10 mouse cellular contexts compared by ENCODE assay signal in genomic region chr13:58443787-58444186, GRCm38 (mm10). TPM values are rescaled to one million over a fixed set of nuclear protein-coding genes. Genes with fewer than 3 reads are reported as not detected.
A peak's percentile ranks its signal among the peaks of the same experiment; 100 is the strongest.
DNase-seq lines count a peak whose midpoint lies in the region; ATAC-seq and TF ChIP-seq lines count a peak whose summit lies in the region.
"Had no signal": no experiment of that assay in that cellular context is flagged by ENCODE, and none has a peak within 500 bp of the region (broad histone marks: within the 10 kb centered on the region; RNA-seq: fewer than 3 reads in every experiment).

No protein-coding gene starts in this region.

- peaks cover 30% of the 10 kb centered on the region for H3K4me1 ChIP-seq in E14TG2a.4 (replicated peaks; ENCODE audit: low read depth, low read length)
- H3K4me1 ChIP-seq in forebrain, embryonic 13.5 days: peaks cover 6% of the 10 kb centered on the region; the same call in 1 of the 2 replicates
- H3K4me1 ChIP-seq in forebrain, embryonic 11.5 days (replicated peaks; ENCODE audit: control insufficient read depth, insufficient read depth, low read length): no peaks in the 10 kb centered on the region

- peak; percentile 45 to 51 for DNase-seq in kidney, postnatal 36 days
- no peak for DNase-seq in kidney, adult 18-20 months
- peak; percentile 7 for DNase-seq in heart, postnatal 25 days (ENCODE audit: low spot score)
- no peak for DNase-seq in forebrain, embryonic 11.5 days (ENCODE audit: low spot score)
- DNase-seq in right cerebral cortex, postnatal 25 days: no peak
- DNase-seq: cerebellum, postnatal 25 days had no signal

- WGBS in forebrain, embryonic 13.5 days: 77% methylated on average over 7 of the region's 7 CpGs
- WGBS in forebrain, embryonic 11.5 days: 70% methylated on average over 7 of the region's 7 CpGs

- no peaks in the 10 kb centered on the region for H3K9me3 ChIP-seq in E14TG2a.4 (ENCODE audit: low read length)
- H3K9me3 ChIP-seq in forebrain, embryonic 13.5 days (replicated peaks): no peaks in the 10 kb centered on the region
- no peaks in the 10 kb centered on the region for H3K9me3 ChIP-seq in forebrain, embryonic 11.5 days (ENCODE audit: control insufficient read depth, low read length)
- H3K9me3 ChIP-seq: limb, embryonic 15.5 days had no signal

- H3K4me2 ChIP-seq in forebrain, embryonic 13.5 days: no peak overlapping the region
- H3K4me2 ChIP-seq in forebrain, embryonic 11.5 days (ENCODE audit: low read depth, low read length, severe bottlenecking): no peak overlapping the region
- H3K4me2 ChIP-seq: limb, embryonic 15.5 days had no signal

- H3K36me3 ChIP-seq in E14TG2a.4 (ENCODE audit: insufficient read depth, low read length): no peaks in the 10 kb centered on the region
- no peaks in the 10 kb centered on the region for H3K36me3 ChIP-seq in forebrain, embryonic 13.5 days (ENCODE audit: poor library complexity, severe bottlenecking)
- H3K36me3 ChIP-seq in forebrain, embryonic 11.5 days (ENCODE audit: control insufficient read depth, insufficient read depth, low read length): no peaks in the 10 kb centered on the region
- H3K36me3 ChIP-seq: limb, embryonic 15.5 days had no signal

- no peak for TF ChIP-seq CTCF in E14TG2a.4 (conservative IDR thresholded peaks at IDR 0.05; ENCODE audit: low read length)

- intact Hi-C loops in heart, postnatal 25 days (cut with DNase I): no loop called here

- ATAC-seq in neutrophil, adult 5-6 weeks (ENCODE audit: extremely low read depth, insufficient number of reproducible peaks, low FRiP score, poor library complexity, severe bottlenecking): peak; percentile 80
- no peak for ATAC-seq in forebrain, embryonic 13.5 days
- no peak for ATAC-seq in forebrain, embryonic 11.5 days (replicated peaks; ENCODE audit: low FRiP score)

- H3K27me3 ChIP-seq in E14TG2a.4 (ENCODE audit: insufficient read depth, low read length): peaks cover 5% of the 10 kb centered on the region; the same call in 1 of the 2 replicates
- H3K27me3 ChIP-seq in forebrain, embryonic 13.5 days: no peaks in the 10 kb centered on the region
- no peaks in the 10 kb centered on the region for H3K27me3 ChIP-seq in forebrain, embryonic 11.5 days (ENCODE audit: control insufficient read depth, insufficient read depth, low read length)
- H3K27me3 ChIP-seq: limb, embryonic 15.5 days had no signal

- 0 out of 2 replicates have a peak overlapping the region, but pooled peaks have one; percentile 7 for H3K4me3 ChIP-seq in E14TG2a.4 (replicated peaks; ENCODE audit: low read length)
- H3K4me3 ChIP-seq in forebrain, embryonic 13.5 days: no peak overlapping the region
- no peak overlapping the region for H3K4me3 ChIP-seq in forebrain, embryonic 11.5 days (ENCODE audit: low read depth, low read length)
- H3K4me3 ChIP-seq: limb, embryonic 15.5 days had no signal

- H3K9ac ChIP-seq in forebrain, embryonic 13.5 days: no peak overlapping the region
- no peak overlapping the region for H3K9ac ChIP-seq in forebrain, embryonic 11.5 days (ENCODE audit: low read length)
- H3K9ac ChIP-seq: limb, embryonic 15.5 days had no signal

- H3K27ac ChIP-seq in forebrain, embryonic 13.5 days: no peak overlapping the region; the same call in 1 of the 2 replicates
- no peak overlapping the region for H3K27ac ChIP-seq in forebrain, embryonic 11.5 days (ENCODE audit: low read depth, low read length)
- H3K27ac ChIP-seq: limb, embryonic 15.5 days had no signal

RNA-seq across cellular contexts. Expression of gene Hnrnpk, which starts 40.6 kb away (rescaled TPM):
- total RNA-seq in heart, postnatal 25 days (2021): 100 to 1,000 TPM; 407 to 495 TPM
- 1,458 and 1,547 TPM in 2 replicates for total RNA-seq in neutrophil, adult 5-6 weeks (2017)
- polyA plus RNA-seq in forebrain, embryonic 13.5 days (2015; fragmentation: Nextera tagmentation; extraction: Ambion mirVana): 2,271 and 2,276 TPM in 2 replicates
- polyA plus RNA-seq in forebrain, embryonic 11.5 days (2014; fragmentation: Nextera tagmentation; extraction: Ambion mirVana): 2,577 and 2,646 TPM in 2 replicates

RNA-seq across cellular contexts. Expression of gene Rmi1, which starts 41.7 kb away (rescaled TPM):
- 10 to 100 TPM in 1 of 2 experiments, 1 to 10 TPM in 1; 8.3 to 10.0 TPM for total RNA-seq in heart, postnatal 25 days (2021)
- 38.4 and 45.8 TPM in 2 replicates for total RNA-seq in neutrophil, adult 5-6 weeks (2017)
- polyA plus RNA-seq in forebrain, embryonic 13.5 days (2015; fragmentation: Nextera tagmentation; extraction: Ambion mirVana): 28.0 and 28.4 TPM in 2 replicates
- 35.9 and 40.9 TPM in 2 replicates for polyA plus RNA-seq in forebrain, embryonic 11.5 days (2014; fragmentation: Nextera tagmentation; extraction: Ambion mirVana)

RNA-seq across cellular contexts. Expression of gene 2210016F16Rik, which starts 58.8 kb away (rescaled TPM):
- 10 to 100 TPM; 14.4 to 14.6 TPM for total RNA-seq in heart, postnatal 25 days (2021)
- 7.7 and 8.1 TPM in 2 replicates for total RNA-seq in neutrophil, adult 5-6 weeks (2017)
- polyA plus RNA-seq in forebrain, embryonic 13.5 days (2015; fragmentation: Nextera tagmentation; extraction: Ambion mirVana): 24.4 and 26.3 TPM in 2 replicates
- polyA plus RNA-seq in forebrain, embryonic 11.5 days (2014; fragmentation: Nextera tagmentation; extraction: Ambion mirVana): 27.6 and 30.7 TPM in 2 replicates

Comparison
In these comparisons a context has a peak if more than half of its experiments do, and no peak if none do; other contexts are left out.
1. DNase-seq: peak in kidney, postnatal 36 days (2 of 2) and heart, postnatal 25 days (single experiment); none in kidney, adult 18-20 months (single experiment), forebrain, embryonic 11.5 days (single experiment) and right cerebral cortex, postnatal 25 days (single experiment).